Mouse (Mus musculus): ENCODE data around the gene Nptxr. TPM values are rescaled to one million over a fixed set of nuclear protein-coding genes. Genes with fewer than 3 reads are reported as not detected.

Nptxr gene
- polyA plus RNA-seq, 1 experiment from 2014 or later = 9.0 TPM

- H3K9ac ChIP-seq = no peak overlapping the region
- H3K4me2 ChIP-seq (replicated peaks) = no peak overlapping the region
- H3K27ac ChIP-seq (replicated peaks) = no peak overlapping the region
- peaks cover 13% of the 10 kb centered on the region; the same call in 1 of the 2 replicates for H3K4me1 ChIP-seq
- 93% methylated on average over 8 of the region's 8 CpGs for WGBS
- H3K4me3 ChIP-seq (replicated peaks) = no peak overlapping the region
- no peaks in the 10 kb centered on the region for H3K9me3 ChIP-seq (replicated peaks)
- ATAC-seq (ENCODE audit: insufficient number of reproducible peaks, low FRiP score, low TSS enrichment, low read depth) = no peak
- H3K36me3 ChIP-seq = no peaks in the 10 kb centered on the region
- no peaks in the 10 kb centered on the region for H3K27me3 ChIP-seq
These were observed 54.3 kb downstream of the Nptxr start for GRCm38 (mm10) chr15:79750266-79750665.

GRCm38 (mm10) chr15:79749162-79749561 lies 55.4 kb downstream of the Nptxr start:
- ATAC-seq (ENCODE audit: insufficient number of reproducible peaks, low FRiP score, low TSS enrichment, low read depth) = no peak
- no peaks in the 10 kb centered on the region for H3K9me3 ChIP-seq (replicated peaks)
- H3K4me1 ChIP-seq = peaks cover 13% of the 10 kb centered on the region; the same call in 1 of the 2 replicates
- H3K36me3 ChIP-seq = no peaks in the 10 kb centered on the region
- no peak overlapping the region for H3K4me3 ChIP-seq (replicated peaks)
- no peak overlapping the region for H3K9ac ChIP-seq
- 89% methylated on average over 7 of the region's 7 CpGs for WGBS
- no peaks in the 10 kb centered on the region for H3K27me3 ChIP-seq
- no peak overlapping the region for H3K4me2 ChIP-seq (replicated peaks)
- H3K27ac ChIP-seq (replicated peaks) = no peak overlapping the region

GRCm38 (mm10) chr15:79747998-79748397 lies 56.6 kb downstream of the Nptxr start:
- Histone ChIP-seq H3K27ac (replicated peaks) (no peak overlapping the region), H3K27me3 (no peaks in the 10 kb centered on the region), H3K4me3 (replicated peaks) (no peak overlapping the region), H3K9me3 (replicated peaks) (no peaks in the 10 kb centered on the region), H3K4me1 (peaks cover 9% of the 10 kb centered on the region; the same call in 1 of the 2 replicates), H3K4me2 (replicated peaks) (no peak overlapping the region), H3K36me3 (no peaks in the 10 kb centered on the region), H3K9ac (no peak overlapping the region)
- ATAC-seq (ENCODE audit: insufficient number of reproducible peaks, low FRiP score, low TSS enrichment, low read depth) = no peak
- WGBS = 51% methylated on average over 11 of the region's 11 CpGs

GRCm38 (mm10) chr15:79745883-79746282 lies 58.7 kb downstream of the Nptxr start:
- Histone ChIP-seq H3K4me3 (replicated peaks) (no peak overlapping the region), H3K4me1 (peaks cover 18% of the 10 kb centered on the region), H3K4me2 (replicated peaks) (no peak overlapping the region), H3K36me3 (no peaks in the 10 kb centered on the region), H3K9ac (no peak overlapping the region), H3K27me3 (no peaks in the 10 kb centered on the region), H3K27ac (replicated peaks) (0 out of 2 replicates have a peak overlapping the region, but pooled peaks have one; percentile 22), H3K9me3 (replicated peaks) (no peaks in the 10 kb centered on the region)
- ATAC-seq (ENCODE audit: insufficient number of reproducible peaks, low FRiP score, low TSS enrichment, low read depth) = no peak
- WGBS = 85% methylated on average over 5 of the region's 5 CpGs

GRCm38 (mm10) chr15:79745312-79745711 lies 59.3 kb downstream of the Nptxr start:
- no peak overlapping the region for H3K9ac ChIP-seq
- peaks cover 23% of the 10 kb centered on the region for H3K4me1 ChIP-seq
- no peak overlapping the region for H3K4me2 ChIP-seq (replicated peaks)
- no peaks in the 10 kb centered on the region for H3K9me3 ChIP-seq (replicated peaks)
- H3K27ac ChIP-seq (replicated peaks) = 0 out of 2 replicates have a peak overlapping the region, but pooled peaks have one; percentile 22
- H3K4me3 ChIP-seq (replicated peaks) = no peak overlapping the region
- H3K36me3 ChIP-seq = no peaks in the 10 kb centered on the region
- no peak for ATAC-seq (ENCODE audit: insufficient number of reproducible peaks, low FRiP score, low TSS enrichment, low read depth)
- H3K27me3 ChIP-seq = no peaks in the 10 kb centered on the region
- 74% methylated on average over 10 of the region's 10 CpGs for WGBS

GRCm38 (mm10) chr15:79744742-79745141 lies 59.8 kb downstream of the Nptxr start:
- no peak for ATAC-seq (ENCODE audit: insufficient number of reproducible peaks, low FRiP score, low TSS enrichment, low read depth)
- no peak overlapping the region for H3K4me2 ChIP-seq (replicated peaks)

GRCm38 (mm10) chr15:79744001-79744400 lies 60.6 kb downstream of the Nptxr start:
- no peak for ATAC-seq (ENCODE audit: insufficient number of reproducible peaks, low FRiP score, low TSS enrichment, low read depth)
- no peak overlapping the region for H3K27ac ChIP-seq (replicated peaks)
- no peak overlapping the region for H3K9ac ChIP-seq
- no peak overlapping the region for H3K4me3 ChIP-seq (replicated peaks)
- H3K4me2 ChIP-seq (replicated peaks) = no peak overlapping the region
- 0 out of 2 replicates have a peak, but pooled peaks cover 4% of the 10 kb centered on the region for H3K36me3 ChIP-seq
- H3K4me1 ChIP-seq = peaks cover 36% of the 10 kb centered on the region
- 90% methylated on average over 11 of the region's 11 CpGs for WGBS
- H3K27me3 ChIP-seq = no peaks in the 10 kb centered on the region
- no peaks in the 10 kb centered on the region for H3K9me3 ChIP-seq (replicated peaks)

More at GRCm38 (mm10) chr15:79744742-79745141, 59.8 kb downstream of the Nptxr start:
- H3K4me3 ChIP-seq (replicated peaks) = no peak overlapping the region
- no peaks in the 10 kb centered on the region for H3K27me3 ChIP-seq
- H3K4me1 ChIP-seq = peaks cover 29% of the 10 kb centered on the region
- WGBS = 75% methylated on average over 8 of the region's 8 CpGs
- H3K27ac ChIP-seq (replicated peaks) = no peak overlapping the region
- H3K9ac ChIP-seq = no peak overlapping the region
- no peaks in the 10 kb centered on the region for H3K36me3 ChIP-seq
- no peaks in the 10 kb centered on the region for H3K9me3 ChIP-seq (replicated peaks)

GRCm38 (mm10) chr15:79742706-79743023 lies 61.9 kb downstream of the Nptxr start:
- ATAC-seq (ENCODE audit: insufficient number of reproducible peaks, low FRiP score, low TSS enrichment, low read depth) = peak; percentile 13; the same call in 1 of the 2 replicates
- H3K4me1 ChIP-seq = peaks cover 44% of the 10 kb centered on the region
- peak overlapping the region; percentile 84 for H3K4me2 ChIP-seq (replicated peaks)
- peak overlapping the region; percentile 82 for H3K4me3 ChIP-seq (replicated peaks)
- H3K9ac ChIP-seq = peak overlapping the region; percentile 87
- H3K27me3 ChIP-seq = no peaks in the 10 kb centered on the region
- under 1% methylated on average over 23 of the region's 23 CpGs for WGBS
- peaks cover 16% of the 10 kb centered on the region for H3K36me3 ChIP-seq
- no peaks in the 10 kb centered on the region for H3K9me3 ChIP-seq (replicated peaks)
- H3K27ac ChIP-seq (replicated peaks) = no peak overlapping the region; the same call in 1 of the 2 replicates

GRCm38 (mm10) chr15:79741921-79742705 lies 62.5 kb downstream of the Nptxr start, which contains the start of gene Sun2:
Sun2 (minus strand) TSS chr15:79742536.
- Histone ChIP-seq H3K4me1 (peaks cover 44% of the 10 kb centered on the region), H3K4me2 (replicated peaks) (peak within 1 kb of the TSS; percentile 84), H3K27me3 (no peaks in the 10 kb centered on the region), H3K4me3 (replicated peaks) (peak within 1 kb of the TSS; percentile 82), H3K9me3 (replicated peaks) (no peaks in the 10 kb centered on the region), H3K9ac (peak within 1 kb of the TSS; percentile 87), H3K36me3 (peaks cover 22% of the 10 kb centered on the region), H3K27ac (replicated peaks) (peak within 1 kb of the TSS; percentile 63)
- WGBS = under 1% methylated on average over 69 of the region's 93 CpGs
- ATAC-seq (ENCODE audit: insufficient number of reproducible peaks, low FRiP score, low TSS enrichment, low read depth) = peak; percentile 89

GRCm38 (mm10) chr15:79741173-79741858 lies 63.2 kb downstream of the Nptxr start:
- Histone ChIP-seq H3K9ac (peak overlapping the region; percentile 87), H3K9me3 (replicated peaks) (no peaks in the 10 kb centered on the region), H3K4me2 (replicated peaks) (peak overlapping the region; percentile 84), H3K27me3 (no peaks in the 10 kb centered on the region), H3K36me3 (peaks cover 29% of the 10 kb centered on the region), H3K27ac (replicated peaks) (peak overlapping the region; percentile 63), H3K4me1 (peaks cover 44% of the 10 kb centered on the region), H3K4me3 (replicated peaks) (peak overlapping the region; percentile 82)
- 19% methylated on average over 14 of the region's 14 CpGs for WGBS
- ATAC-seq (ENCODE audit: insufficient number of reproducible peaks, low FRiP score, low TSS enrichment, low read depth) = no peak

- peaks cover 47% of the 10 kb centered on the region for H3K4me1 ChIP-seq
These were observed 63.8 kb downstream of the Nptxr start for GRCm38 (mm10) chr15:79740739-79741138.

More at GRCm38 (mm10) chr15:79740739-79741138, 63.8 kb downstream of the Nptxr start:
- peak overlapping the region; percentile 82 for H3K4me3 ChIP-seq (replicated peaks)
- H3K9ac ChIP-seq = no peak overlapping the region
- peaks cover 33% of the 10 kb centered on the region for H3K36me3 ChIP-seq
- 0 out of 2 replicates have a peak overlapping the region, but pooled peaks have one; percentile 63 for H3K27ac ChIP-seq (replicated peaks)
- H3K4me2 ChIP-seq (replicated peaks) = peak overlapping the region; percentile 84
- H3K9me3 ChIP-seq (replicated peaks) = no peaks in the 10 kb centered on the region
- no peak for ATAC-seq (ENCODE audit: insufficient number of reproducible peaks, low FRiP score, low TSS enrichment, low read depth)
- WGBS = 57% methylated on average over 3 of the region's 3 CpGs
- H3K27me3 ChIP-seq = no peaks in the 10 kb centered on the region
